Mouse (Mus musculus): ENCODE data around the gene Orc6. TPM values are rescaled to one million over a fixed set of nuclear protein-coding genes. Genes with fewer than 3 reads are reported as not detected.

Orc6 gene
- 10 to 100 TPM; 43.4 to 43.6 TPM for total RNA-seq (2021)
- long read RNA-seq, transcript Orc6-201 (7 exons, 1,287 nt) = major isoform, 19 of 40 reads
- long read RNA-seq, transcript Orc6-202 (6 exons, 1,466 nt) = minor isoform, 18 of 40 reads
- long read RNA-seq, partial matches to known transcripts = 1 of 40 reads
- long read RNA-seq, other reads (novel, unspliced or antisense) = 2 of 40 reads

GRCm38 (mm10) chr8:85299434-85300077 lies at the start of gene Orc6, which contains the start of gene Vps35:
Gene Orc6, plus strand, starts transcription at chr8:85299632.
Gene Vps35, minus strand, starts transcription at chr8:85299802.
- DNase-seq (ENCODE audit: low spot score in 2 of 2) = peak; percentile 96 to 97

- DNase-seq (ENCODE audit: low spot score in 2 of 2) = no peak
Observed at GRCm38 (mm10) chr8:85286846-85287245, 12.6 kb upstream of the Orc6 start.

GRCm38 (mm10) chr8:85298600-85299433 lies 615 bp upstream of the Orc6 start:
- peak in 1 of 2 experiments; percentile 15 for DNase-seq (ENCODE audit: low spot score in 2 of 2)

GRCm38 (mm10) chr8:85301941-85302340 lies 2.5 kb downstream of the Orc6 start:
- DNase-seq (ENCODE audit: low spot score in 2 of 2) = no peak

GRCm38 (mm10) chr8:85302931-85303330 lies 3.5 kb downstream of the Orc6 start:
- no peak for DNase-seq (ENCODE audit: low spot score in 2 of 2)

GRCm38 (mm10) chr8:85303531-85303930 lies 4.1 kb downstream of the Orc6 start:
- DNase-seq (ENCODE audit: low spot score in 2 of 2) = no peak

- no peak for DNase-seq (ENCODE audit: low spot score in 2 of 2)
Observed at GRCm38 (mm10) chr8:85308564-85308963, 9.1 kb downstream of the Orc6 start.

GRCm38 (mm10) chr8:85311743-85312142 lies 12.3 kb downstream of the Orc6 start:
- no peak for DNase-seq (ENCODE audit: low spot score in 2 of 2)

- DNase-seq (ENCODE audit: low spot score in 2 of 2) = no peak
Observed at GRCm38 (mm10) chr8:85313036-85313435, 13.6 kb downstream of the Orc6 start.

GRCm38 (mm10) chr8:85318534-85318933 lies 19.1 kb downstream of the Orc6 start:
- DNase-seq (ENCODE audit: low spot score in 2 of 2) = no peak

- no peak for DNase-seq (ENCODE audit: low spot score in 2 of 2)
Observed at GRCm38 (mm10) chr8:85321981-85322380, 22.5 kb downstream of the Orc6 start.

GRCm38 (mm10) chr8:85323084-85323483 lies 23.7 kb downstream of the Orc6 start:
- no peak for DNase-seq (ENCODE audit: low spot score in 2 of 2)

- DNase-seq (ENCODE audit: low spot score in 2 of 2) = no peak
Observed at GRCm38 (mm10) chr8:85327036-85327435, 27.6 kb downstream of the Orc6 start.

- no peak for DNase-seq (ENCODE audit: low spot score in 2 of 2)
Observed at GRCm38 (mm10) chr8:85329506-85329905, 30.1 kb downstream of the Orc6 start.

GRCm38 (mm10) chr8:85335105-85335504 lies 35.7 kb downstream of the Orc6 start:
- no peak for DNase-seq (ENCODE audit: low spot score in 2 of 2)

- DNase-seq (ENCODE audit: low spot score in 2 of 2) = no peak
Observed at GRCm38 (mm10) chr8:85336211-85336933, 36.9 kb downstream of the Orc6 start.

- no peak for DNase-seq (ENCODE audit: low spot score in 2 of 2)
Observed at GRCm38 (mm10) chr8:85337681-85338080, 38.2 kb downstream of the Orc6 start.

- DNase-seq (ENCODE audit: low spot score in 2 of 2) = no peak
Observed at GRCm38 (mm10) chr8:85339871-85340573, 40.6 kb downstream of the Orc6 start.

- DNase-seq (ENCODE audit: low spot score in 2 of 2) = no peak
Observed at GRCm38 (mm10) chr8:85353287-85353686, 53.9 kb downstream of the Orc6 start.

Measured in layer of hippocampus, postnatal 10 days (tissue).